Mouse (Mus musculus) embryonic facial prominence, embryonic 10.5 days (tissue): ENCODE measurements at regions not wholly inside any gene's neighbourhood (a gene's known extent, or its start where the extent isn't known, plus 50 kb on each side); places are given as distances from the start of the nearest gene placed in this dataset.

Source experiments
- DNase-seq: peaks from one replicate; pipeline ENCODE4 v3.0.0-alpha.2; 2017; ENCODE audit warnings: low spot score
- H3K27ac ChIP-seq: fragments of 300-500 bp; sonication (generic); replicated peaks from 2 replicates; pipeline ENCODE4 v1.5.1; 2016; ENCODE audit warnings: mild to moderate bottlenecking
- H3K27me3 ChIP-seq: fragments of 300-500 bp; sonication (generic); replicated peaks from 2 replicates; pipeline ENCODE4 v1.6.1; 2016; ENCODE audit warnings: low read depth, mild to moderate bottlenecking; ENCODE audit not compliant: poor library complexity, severe bottlenecking
- H3K36me3 ChIP-seq: fragments of 300-500 bp; sonication (generic); replicated peaks from 2 replicates; pipeline ENCODE4 v1.6.1; 2016; ENCODE audit warnings: mild to moderate bottlenecking, moderate library complexity
- H3K4me1 ChIP-seq: fragments of 300-500 bp; sonication (generic); 2 replicates; pipeline ENCODE4 v1.6.1; 2016
- H3K4me3 ChIP-seq: fragments of 300-500 bp; sonication (generic); 2 replicates; pipeline ENCODE4 v1.5.1; 2016; ENCODE audit warnings: mild to moderate bottlenecking, moderate library complexity
- H3K9me3 ChIP-seq: fragments of 300-500 bp; sonication (generic); 2 replicates; pipeline ENCODE4 v1.6.1; 2016; ENCODE audit warnings: mild to moderate bottlenecking
- WGBS: fragments of 180-500 bp; shearing (Covaris S2); methylation state at CpG from one replicate; pipeline ENCODE4 v1.1.7; 2016; 5-methylcytosine and 5-hydroxymethylcytosine counted together

- Histone ChIP-seq H3K27ac (no peak overlapping the region), H3K4me3 (no peak overlapping the region), H3K27me3 (no peaks in the 10 kb centered on the region), H3K9me3 (no peaks in the 10 kb centered on the region), H3K4me1 (peaks cover 6% of the 10 kb centered on the region; the same call in 1 of the 2 replicates), H3K36me3 (no peaks in the 10 kb centered on the region)
- 91% methylated on average over 4 of the region's 4 CpGs for WGBS
- DNase-seq, result no peak
Observed at GRCm38 (mm10) chr10:111914231-111914630, 58.2 kb upstream of the Krr1 start.

GRCm38 (mm10) chr10:111918071-111918507 is 54.4 kb upstream of the Krr1 start:
- Histone ChIP-seq H3K27me3 (no peaks in the 10 kb centered on the region; the same call in 1 of the 2 replicates), H3K27ac (no peak overlapping the region), H3K4me1 (peaks cover 8% of the 10 kb centered on the region; the same call in 1 of the 2 replicates), H3K9me3 (no peaks in the 10 kb centered on the region), H3K36me3 (no peaks in the 10 kb centered on the region), H3K4me3 (no peak overlapping the region)
- no peak for DNase-seq
- 48% methylated on average over 3 of the region's 3 CpGs for WGBS

GRCm38 (mm10) chr10:111919475-111919874 is 53.0 kb upstream of the Krr1 start:
- Histone ChIP-seq H3K36me3 (no peaks in the 10 kb centered on the region), H3K9me3 (no peaks in the 10 kb centered on the region), H3K4me1 (peaks cover 18% of the 10 kb centered on the region), H3K27me3 (no peaks in the 10 kb centered on the region; the same call in none of the 2 replicates), H3K27ac (no peak overlapping the region), H3K4me3 (no peak overlapping the region)
- no peak for DNase-seq
- WGBS, result 77% methylated on average over 2 of the region's 2 CpGs

- 84% methylated on average over 9 of the region's 9 CpGs for WGBS
- peaks cover 8% of the 10 kb centered on the region for H3K27me3 ChIP-seq
- H3K27ac ChIP-seq, result no peak overlapping the region
- H3K4me1 ChIP-seq, result peaks cover 30% of the 10 kb centered on the region
- H3K4me3 ChIP-seq, result no peak overlapping the region
- no peaks in the 10 kb centered on the region for H3K36me3 ChIP-seq
- DNase-seq, result no peak
- no peaks in the 10 kb centered on the region for H3K9me3 ChIP-seq
Observed at GRCm38 (mm10) chr10:111921492-111921891, 51.0 kb upstream of the Krr1 start.
